ENCODE assay signal across 8 mouse cellular contexts in genomic region chr15:79435191-79435671, GRCm38 (mm10). TPM values are rescaled to one million over a fixed set of nuclear protein-coding genes. Genes with fewer than 3 reads are reported as not detected.
A peak's percentile ranks its signal among the peaks of the same experiment; 100 is the strongest.
DNase-seq lines count a peak whose midpoint lies in the region; ATAC-seq and TF ChIP-seq lines count a peak whose summit lies in the region.

No protein-coding gene starts in this region.

- TF ChIP-seq CTCF in lung, adult 2 months (IDR thresholded peaks at IDR 0.05; ENCODE audit: insufficient read depth, low read length), result no peak
- TF ChIP-seq CTCF in liver, embryonic 14.5 days (IDR thresholded peaks at IDR 0.05; ENCODE audit: low read depth), result no peak

- no peaks in the 10 kb centered on the region for H3K27me3 ChIP-seq in liver, embryonic 14.5 days (ENCODE audit: control insufficient read depth, insufficient read depth, low read length)

- H3K4me1 ChIP-seq in lung, adult 2 months (ENCODE audit: control insufficient read depth, insufficient read depth, low read length), result peaks cover 70% of the 10 kb centered on the region
- H3K4me1 ChIP-seq in liver, embryonic 14.5 days (replicated peaks; ENCODE audit: control insufficient read depth in 2 of 2, insufficient read depth in 2 of 2, low read length in 1 of 2), result peaks cover 4 to 18% of the 10 kb centered on the region in 2 experiments; a peak in 3 of 4 replicates

- H3K9me3 ChIP-seq in liver, embryonic 14.5 days (ENCODE audit: control insufficient read depth, low read length), result no peaks in the 10 kb centered on the region

- H3K36me3 ChIP-seq in liver, embryonic 14.5 days (replicated peaks; ENCODE audit: control insufficient read depth, insufficient read depth, low read depth), result no peaks in the 10 kb centered on the region

- H3K27ac ChIP-seq in liver, embryonic 14.5 days, result no peak overlapping the region

- peak; percentile 44 to 65 for DNase-seq in lung, adult 18-20 months
- no peak for DNase-seq in lung, adult 2 months
- peak; percentile 69 for DNase-seq in adrenal gland, postnatal 25 days
- DNase-seq in heart, postnatal 14 days, result peak; percentile 61 to 71
- no peak for DNase-seq in liver, embryonic 14.5 days (ENCODE audit: low read depth in 3 of 3, low spot score in 3 of 3)
- no peak for DNase-seq in left cerebral cortex, postnatal 25 days (ENCODE audit: low spot score in 2 of 2)
- no peak for DNase-seq in right cerebral cortex, adult 18-20 months

- intact Hi-C loops in heart, postnatal 14 days (cut with DNase I), result loop anchor here (5.0 kb wide), 1 partner anchor 33 kb away; the partner anchor contains the start of gene Tmem184b
- intact Hi-C loops in left cerebral cortex, postnatal 25 days (cut with DNase I), result no loop called here

- peak; percentile 18; the same call in 1 of the 2 replicates for ATAC-seq in liver, embryonic 14.5 days (ENCODE audit: insufficient read depth)
- ATAC-seq in erythroid progenitor cell, adult 5-6 weeks (replicated peaks; ENCODE audit: low FRiP score, poor library complexity, severe bottlenecking), result no peak

- TF ChIP-seq POLR2A in lung, adult 2 months (IDR thresholded peaks at IDR 0.05; ENCODE audit: borderline replicate concordance, extremely low read depth, low read depth, low read length), result no peak

- TF ChIP-seq EP300 in liver, embryonic 14.5 days (IDR thresholded peaks at IDR 0.05; ENCODE audit: low read depth), result no peak

- 15% methylated on average over 7 of the region's 7 CpGs for WGBS in lung, adult 2 months
- WGBS in liver, embryonic 14.5 days (ENCODE audit: insufficient replicate concordance), result 20% methylated on average over 7 of the region's 7 CpGs

- H3K9ac ChIP-seq in liver, embryonic 14.5 days (replicated peaks), result no peak overlapping the region

- no peak overlapping the region for H3K4me2 ChIP-seq in liver, embryonic 14.5 days (ENCODE audit: low read depth)

- H3K4me3 ChIP-seq in lung, adult 2 months (replicated peaks; ENCODE audit: extremely low read depth, low read depth, low read length), result no peak overlapping the region
- H3K4me3 ChIP-seq in liver, embryonic 14.5 days (ENCODE audit: insufficient read depth in 1 of 2, low read depth in 2 of 2, low read length in 2 of 2), result no peak overlapping the region

RNA-seq across cellular contexts. Expression of gene Csnk1e, which starts 20.1 kb away (rescaled TPM):
- 90.8 and 109 TPM in 2 replicates for polyA plus RNA-seq in lung, adult 2 months (2012; rRNA removed)
- 92.0 and 115 TPM in 2 replicates for total RNA-seq in adrenal gland, postnatal 25 days (2021)
- 10 to 100 TPM; 62.3 to 67.3 TPM for total RNA-seq in heart, postnatal 14 days (2021)
- polyA plus RNA-seq in liver, embryonic 14.5 days (2012; rRNA removed), result 9.5 and 9.8 TPM in 2 replicates
- 3.7 and 5.5 TPM in 2 replicates for polyA plus RNA-seq in liver, embryonic 14.5 days (2014; fragmentation: Nextera tagmentation; extraction: Ambion mirVana)
- total RNA-seq in erythroid progenitor cell, adult 5-6 weeks (2015; ENCODE audit: low replicate concordance), result 6.8 and 18.9 TPM in 2 replicates
- total RNA-seq in erythroid progenitor cell, adult 5-6 weeks (2017; ENCODE audit: low replicate concordance), result 2.1 and 2.9 TPM in 2 replicates
- total RNA-seq in left cerebral cortex, postnatal 25 days (2021), result 100 to 1,000 TPM; 133 to 141 TPM

RNA-seq across cellular contexts. Expression of gene Tmem184b, which starts 31.9 kb away (rescaled TPM):
- 269 and 331 TPM in 2 replicates for polyA plus RNA-seq in lung, adult 2 months (2012; rRNA removed)
- total RNA-seq in adrenal gland, postnatal 25 days (2021), result 47.1 and 54.5 TPM in 2 replicates
- total RNA-seq in heart, postnatal 14 days (2021), result 10 to 100 TPM; 52.8 to 55.6 TPM
- 7.2 and 10.3 TPM in 2 replicates for polyA plus RNA-seq in liver, embryonic 14.5 days (2012; rRNA removed)
- 5.7 and 8.6 TPM in 2 replicates for polyA plus RNA-seq in liver, embryonic 14.5 days (2014; fragmentation: Nextera tagmentation; extraction: Ambion mirVana)
- 0.84 and 3.6 TPM in 2 replicates for total RNA-seq in erythroid progenitor cell, adult 5-6 weeks (2015; ENCODE audit: low replicate concordance)
- total RNA-seq in erythroid progenitor cell, adult 5-6 weeks (2017; ENCODE audit: low replicate concordance), result 0.39 TPM in 1 of 2 replicates, not detected in the other
- 10 to 100 TPM; 57.2 to 67.5 TPM for total RNA-seq in left cerebral cortex, postnatal 25 days (2021)

Comparison
In these comparisons a context has a peak if more than half of its experiments do, and no peak if none do; other contexts are left out.
1. DNase-seq: peak in lung, adult 18-20 months (2 of 2), adrenal gland, postnatal 25 days (single experiment) and heart, postnatal 14 days (2 of 2); none in lung, adult 2 months (single experiment), liver, embryonic 14.5 days (0 of 3), left cerebral cortex, postnatal 25 days (0 of 2) and right cerebral cortex, adult 18-20 months (single experiment).
2. RNA of gene Tmem184b, which starts 31.9 kb away (total RNA-seq): 57.2 to 67.5 TPM in left cerebral cortex, postnatal 25 days, 52.8 to 55.6 TPM in heart, postnatal 14 days and 47.1 to 54.5 TPM in adrenal gland, postnatal 25 days; 0.39 to 3.6 TPM in erythroid progenitor cell, adult 5-6 weeks; every median in the first group is over 10 times any median in the second.